Mouse (Mus musculus) right cerebral cortex, adult 2 months (tissue): ENCODE measurements around the gene Fam111a.

Experiments used
- DNase-seq, 2 experiments: peaks; one replicate each; pipeline ENCODE4 v3.0.0; 2021 to 2022; ENCODE audit warnings: low spot score in 2 of 2

The Fam111a gene

DNA sequence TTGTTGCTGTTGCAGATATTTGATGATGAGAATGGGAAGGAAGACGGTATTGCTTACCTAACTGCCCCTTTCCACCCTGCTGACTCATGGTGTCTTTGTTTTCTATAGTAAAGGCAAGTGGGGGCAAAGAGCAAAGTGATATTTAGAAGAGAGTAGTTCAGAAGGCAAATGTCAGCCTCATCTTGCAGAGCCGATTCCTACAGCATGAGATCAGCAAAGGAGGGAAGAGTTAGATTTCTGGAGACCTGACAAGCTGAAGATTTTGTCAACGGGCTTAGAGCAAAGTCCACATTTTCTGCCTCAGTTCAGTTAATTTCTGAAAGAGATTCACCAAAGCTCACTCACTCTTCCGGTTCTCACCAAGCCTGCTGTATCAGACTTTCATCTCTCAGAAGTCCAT lies 87.6 kb downstream of the Fam111a start, which contains the start of gene Glyat:
Gene Glyat (plus strand): TSS at position 133 of the 400 bp plus-strand sequence.
- DNase-seq, result no peak

DNA sequence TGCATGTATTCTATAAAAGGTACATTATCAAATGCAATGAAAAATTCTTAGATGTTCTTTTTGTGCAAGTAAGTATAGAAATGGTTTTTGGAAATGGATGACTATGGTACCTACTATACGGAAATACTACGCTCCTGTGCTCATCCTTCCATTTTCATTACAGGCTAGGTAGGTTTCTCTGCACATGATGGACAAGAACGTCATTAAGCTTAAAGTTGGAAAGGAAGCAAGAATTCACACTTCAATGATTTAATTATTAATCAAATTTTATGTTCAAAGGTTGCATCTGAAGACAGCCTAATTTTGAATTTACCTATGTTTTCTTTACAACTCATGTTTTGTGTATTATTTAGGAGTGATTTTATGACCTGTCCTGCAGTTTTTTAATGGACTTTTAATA lies 88.7 kb downstream of the Fam111a start:
- no peak for DNase-seq

DNA sequence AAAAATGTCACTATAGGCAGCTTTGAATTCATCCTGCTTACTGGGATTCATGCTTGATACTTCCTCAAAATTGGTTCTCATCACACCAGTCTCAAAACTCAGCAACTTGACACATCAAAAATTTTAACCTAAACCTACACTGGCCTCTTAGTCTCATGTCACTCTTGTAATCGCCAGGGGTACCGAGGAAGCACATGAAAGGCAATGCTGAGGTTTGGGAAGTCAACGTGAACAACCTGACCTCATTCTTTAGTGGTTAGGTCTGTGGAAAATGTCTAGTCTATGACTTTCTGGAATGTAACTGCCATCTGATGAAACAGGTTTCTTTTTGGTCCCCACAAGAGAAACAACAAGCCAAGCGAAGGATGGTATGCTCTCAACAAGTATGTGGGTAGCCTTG lies 89.4 kb downstream of the Fam111a start:
- no peak for DNase-seq

DNA sequence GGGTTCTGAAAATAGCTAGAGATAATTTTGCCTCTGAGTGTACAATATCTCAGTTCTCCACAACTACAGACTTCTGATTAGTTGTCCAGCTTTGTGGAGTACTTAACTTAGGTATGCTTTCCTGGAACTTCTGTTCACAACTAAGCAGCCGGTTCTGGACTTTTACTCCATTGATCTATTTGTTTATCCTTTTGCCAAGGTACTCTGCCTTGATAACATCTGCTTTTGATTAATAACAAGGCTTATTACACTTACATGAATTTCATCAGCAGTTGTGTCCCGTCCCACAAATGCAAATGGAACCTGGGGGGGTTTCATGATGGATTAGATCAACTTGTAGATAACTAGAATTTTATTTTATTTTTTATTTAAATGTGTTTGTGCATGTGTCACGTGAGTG lies 91.3 kb downstream of the Fam111a start:
- no peak for DNase-seq

DNA sequence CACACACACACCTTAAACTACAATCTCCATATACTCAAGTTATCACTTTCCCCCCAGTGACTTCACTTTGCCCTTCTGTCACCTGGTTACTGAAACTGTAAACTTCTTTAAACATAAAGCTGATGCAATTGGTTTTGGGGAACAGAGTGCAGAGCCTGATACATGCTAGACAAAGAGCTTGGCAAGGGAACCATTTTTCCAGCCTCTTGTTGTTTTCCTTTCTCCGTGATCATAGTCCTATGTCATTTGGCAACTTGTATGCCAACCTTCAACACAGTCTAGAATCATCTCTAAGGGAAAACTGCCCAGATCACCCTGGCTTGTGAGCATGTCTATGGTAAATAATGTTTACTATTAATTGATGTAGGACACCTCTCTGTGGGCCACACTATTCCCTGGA lies 92.5 kb downstream of the Fam111a start:
- DNase-seq, result no peak
